Mouse (Mus musculus) erythroblast, embryonic 14.5 days (primary cell): ENCODE measurements around the gene Arhgef11.

Experiments used
- GATA1 ChIP-seq: IDR thresholded peaks from 2 replicates; pipeline ENCODE4 v1.6.1; 2012; ENCODE audit warnings: low read length, inconsistent platforms, mixed read lengths
- TAL1 ChIP-seq: IDR thresholded peaks from 3 replicates; pipeline ENCODE4 v1.6.1; 2012; ENCODE audit warnings: low read length, inconsistent platforms, mixed read lengths

- TF ChIP-seq GATA1, result no peak
- TF ChIP-seq TAL1, result no peak
These were observed 115.7 kb downstream of the Arhgef11 start for GRCm38 (mm10) chr3:87733098-87733497.
